Mouse (Mus musculus) midbrain, embryonic 14.5 days (tissue): Measurements from ENCODE around the gene Hmox1. TPM values are rescaled to one million over a fixed set of nuclear protein-coding genes. Genes with fewer than 3 reads are reported as not detected.

Experiments used
- ATAC-seq: fragments of 200-750 bp; cut with Nextera tagmentation; 2 replicates; pipeline ENCODE4 v1.8.0; 2017; ENCODE audit warnings: moderate number of reproducible peaks, moderate library complexity; ENCODE audit not compliant: low FRiP score, low TSS enrichment
- DNase-seq: peaks from one replicate; pipeline ENCODE4 v3.0.0-alpha.2; 2015
- H3K27ac ChIP-seq: fragments of 300-500 bp; sonication (generic); replicated peaks from 2 replicates; pipeline ENCODE4 v1.5.1; 2014; ENCODE audit warnings: mild to moderate bottlenecking, low read depth, low read length, moderate library complexity
- H3K27me3 ChIP-seq: fragments of 300-500 bp; sonication (generic); 2 replicates; pipeline ENCODE4 v1.6.1; 2014; ENCODE audit warnings: low read length, control low read depth, mixed read lengths; ENCODE audit not compliant: control insufficient read depth, insufficient read depth
- H3K36me3 ChIP-seq: fragments of 300-500 bp; sonication (generic); 2 replicates; pipeline ENCODE4 v1.6.1; 2014; ENCODE audit warnings: low read length, control low read depth; ENCODE audit not compliant: control insufficient read depth, insufficient read depth
- H3K4me1 ChIP-seq: fragments of 300-500 bp; sonication (generic); 2 replicates; pipeline ENCODE4 v1.6.1; 2014; ENCODE audit warnings: mild to moderate bottlenecking, antibody characterized with exemption, low read length, control low read depth; ENCODE audit not compliant: control insufficient read depth, insufficient read depth
- H3K4me2 ChIP-seq: fragments of 300-500 bp; sonication (generic); 2 replicates; pipeline ENCODE4 v1.6.1; 2014; ENCODE audit warnings: mild to moderate bottlenecking, low read length, moderate library complexity
- H3K4me3 ChIP-seq: fragments of 300-500 bp; sonication (generic); replicated peaks from 2 replicates; pipeline ENCODE4 v1.5.1; 2014; ENCODE audit warnings: low read depth, low read length
- H3K9ac ChIP-seq: fragments of 300-500 bp; sonication (generic); replicated peaks from 2 replicates; pipeline ENCODE4 v1.6.1; 2014; ENCODE audit warnings: mild to moderate bottlenecking, low read length, moderate library complexity
- H3K9me3 ChIP-seq: fragments of 300-500 bp; sonication (generic); 2 replicates; pipeline ENCODE4 v1.6.1; 2016; ENCODE audit warnings: low read length, control low read depth, mixed read lengths; ENCODE audit not compliant: control insufficient read depth
- WGBS: fragments of 180-500 bp; shearing (Covaris S2); extraction: QIAGEN DNeasy Blood & Tissue Kit; methylation state at CpG from one replicate; pipeline ENCODE4 v1.1.7; 2014; 5-methylcytosine and 5-hydroxymethylcytosine counted together
- polyA plus RNA-seq: library from polyadenylated mRNA; unstranded; fragments of >200 nt; fragmentation: Nextera tagmentation; extraction: Ambion mirVana; gene quantifications from 2 replicates; pipeline ENCODE4 v1.2.1, GENCODE M21; 2014

Hmox1 gene
- polyA plus RNA-seq, 1 experiment from 2014 or later, result 5.8 TPM

DNA sequence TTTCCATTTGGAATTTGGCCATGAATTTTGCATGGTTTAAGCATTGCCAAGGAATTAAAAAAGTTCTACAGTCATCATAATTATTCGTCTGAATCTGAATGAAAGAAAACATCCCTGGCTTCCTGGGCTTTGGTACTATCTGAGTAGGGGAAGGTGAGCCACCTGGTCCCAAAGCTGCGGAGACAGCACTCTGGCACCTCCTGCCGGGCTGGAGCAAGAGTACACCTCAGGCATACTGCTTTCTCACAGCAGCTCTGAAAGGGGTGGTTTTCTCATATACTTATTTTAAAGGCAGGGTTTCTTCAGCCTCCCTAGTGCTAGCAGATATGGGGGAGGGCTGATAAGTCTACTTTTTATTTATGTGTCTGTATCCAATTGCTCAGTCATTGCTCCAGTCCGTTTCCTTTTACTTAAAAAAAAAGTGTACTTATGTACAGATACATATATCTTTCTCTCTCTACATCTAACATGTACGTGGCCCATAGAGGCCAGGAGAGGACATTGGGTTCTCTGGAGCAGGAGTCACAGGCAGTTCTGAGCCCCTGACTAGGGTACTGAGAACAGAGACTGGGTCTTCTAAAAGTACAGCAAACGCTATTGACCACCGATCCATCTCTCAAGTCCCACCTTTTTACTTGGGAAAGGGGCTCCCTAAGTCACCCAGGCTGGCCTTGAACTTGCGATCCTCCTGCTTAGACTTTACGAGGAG is 15.3 kb downstream of the Hmox1 start:
- Histone ChIP-seq H3K4me2 (peak overlapping the region; percentile 88), H3K36me3 (peaks cover 11% of the 10 kb centered on the region), H3K9me3 (no peaks in the 10 kb centered on the region), H3K9ac (peak overlapping the region; percentile 55), H3K4me1 (peaks cover 9% of the 10 kb centered on the region), H3K4me3 (peak overlapping the region; percentile 69), H3K27ac (peak overlapping the region; percentile 83), H3K27me3 (no peaks in the 10 kb centered on the region)
- peak; percentile 78 for ATAC-seq
- under 1% methylated on average over 9 of the region's 9 CpGs for WGBS
- peak; percentile 89 for DNase-seq

DNA sequence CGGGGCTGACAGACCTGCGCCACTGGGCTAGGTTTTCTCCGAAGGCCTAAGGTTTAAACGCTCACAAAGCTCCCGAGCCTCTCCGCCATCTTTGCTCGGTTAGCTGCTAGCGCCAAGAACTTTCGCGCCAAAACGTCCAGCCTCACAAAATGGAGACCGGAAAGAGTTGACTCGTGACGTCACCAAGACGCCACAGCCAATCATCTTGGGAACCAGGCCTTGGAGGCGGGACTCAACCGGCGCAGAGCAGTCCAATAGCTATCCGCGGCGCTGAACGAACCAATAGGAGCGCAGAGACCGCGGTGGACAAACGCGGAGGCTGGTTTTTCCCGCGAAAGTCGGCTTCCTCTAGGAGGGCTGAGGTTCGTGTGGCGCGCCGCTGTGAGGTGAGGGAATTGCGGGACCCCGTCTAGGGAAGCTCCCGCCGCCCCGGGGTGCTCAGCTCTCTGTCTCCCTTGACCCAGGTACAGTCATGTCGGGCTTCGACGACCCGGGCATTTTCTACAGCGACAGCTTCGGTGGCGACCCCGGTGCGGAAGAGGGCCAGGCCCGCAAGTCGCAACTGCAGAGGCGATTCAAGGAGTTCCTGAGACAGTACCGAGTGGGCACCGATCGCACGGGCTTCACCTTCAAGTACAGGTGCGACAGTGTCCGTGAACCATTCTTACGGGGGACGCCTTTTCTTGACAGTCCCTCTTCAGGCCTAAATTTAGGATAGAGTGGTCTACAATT is 16.0 kb downstream of the Hmox1 start, which contains the start of gene Mcm5:
Gene Mcm5, plus strand, starts transcription at position 334 of the 732 bp plus-strand sequence.
- H3K27me3 ChIP-seq, result no peaks in the 10 kb centered on the region
- peaks cover 18% of the 10 kb centered on the region for H3K36me3 ChIP-seq
- peak within 1 kb of the TSS; percentile 55 for H3K9ac ChIP-seq
- ATAC-seq, result peak; percentile 99
- under 1% methylated on average over 59 of the region's 59 CpGs for WGBS
- peak within 1 kb of the TSS; percentile 88 for H3K4me2 ChIP-seq
- DNase-seq, result peak; percentile 100
- H3K9me3 ChIP-seq, result no peaks in the 10 kb centered on the region
- H3K27ac ChIP-seq, result peak within 1 kb of the TSS; percentile 83
- H3K4me1 ChIP-seq, result peaks cover 9% of the 10 kb centered on the region
- peak within 1 kb of the TSS; percentile 69 for H3K4me3 ChIP-seq

- Histone ChIP-seq H3K4me3 (peak overlapping the region; percentile 69), H3K4me1 (peaks cover 9% of the 10 kb centered on the region), H3K9ac (peak overlapping the region; percentile 42; the same call in 1 of the 2 replicates), H3K9me3 (no peaks in the 10 kb centered on the region), H3K27ac (no peak overlapping the region), H3K27me3 (no peaks in the 10 kb centered on the region), H3K4me2 (peak overlapping the region; percentile 88), H3K36me3 (peaks cover 21% of the 10 kb centered on the region)
- ATAC-seq (no peak), DNase-seq (no peak)
- 25% methylated on average over 13 of the region's 13 CpGs for WGBS
These were observed 16.7 kb downstream of the Hmox1 start for GRCm38 (mm10) chr8:75110093-75110492.

DNA sequence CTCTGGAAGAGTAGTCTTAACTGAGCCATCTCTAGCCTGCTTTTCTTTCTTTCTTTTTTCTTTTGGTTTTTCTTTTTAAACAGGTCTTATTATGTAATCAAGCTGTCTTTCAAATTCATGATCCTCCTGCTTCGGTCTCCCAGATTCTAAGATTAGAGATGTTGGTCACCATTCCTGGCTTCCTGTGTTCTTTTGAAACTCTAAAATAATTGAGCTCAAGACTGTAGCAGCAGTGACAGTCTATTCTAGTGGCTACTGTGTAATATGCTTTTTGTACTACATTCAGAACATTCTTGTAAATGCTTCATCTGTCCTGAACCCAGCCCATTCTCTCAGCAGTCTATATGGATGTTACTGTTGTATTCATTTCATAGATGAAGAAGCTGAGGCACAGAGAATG is 25.1 kb downstream of the Hmox1 start:
- no peaks in the 10 kb centered on the region for H3K27me3 ChIP-seq
- H3K27ac ChIP-seq, result no peak overlapping the region
- H3K9ac ChIP-seq, result no peak overlapping the region
- DNase-seq, result no peak
- H3K4me3 ChIP-seq, result no peak overlapping the region
- no peaks in the 10 kb centered on the region for H3K4me1 ChIP-seq
- peaks cover 74% of the 10 kb centered on the region for H3K36me3 ChIP-seq
- H3K4me2 ChIP-seq, result no peak overlapping the region
- WGBS, result 93% methylated on average over 1 of the region's 1 CpGs
- no peak for ATAC-seq
- H3K9me3 ChIP-seq, result no peaks in the 10 kb centered on the region

- no peak overlapping the region for H3K9ac ChIP-seq
- DNase-seq (no peak), ATAC-seq (no peak)
- H3K36me3 ChIP-seq, result peaks cover 72% of the 10 kb centered on the region
- no peak overlapping the region for H3K4me3 ChIP-seq
- H3K27me3 ChIP-seq, result no peaks in the 10 kb centered on the region
- no peak overlapping the region for H3K4me2 ChIP-seq
- H3K27ac ChIP-seq, result no peak overlapping the region
- H3K9me3 ChIP-seq, result no peaks in the 10 kb centered on the region
- H3K4me1 ChIP-seq, result no peaks in the 10 kb centered on the region
- 92% methylated on average over 2 of the region's 2 CpGs for WGBS
These were observed 25.9 kb downstream of the Hmox1 start for GRCm38 (mm10) chr8:75119287-75119686.

DNA sequence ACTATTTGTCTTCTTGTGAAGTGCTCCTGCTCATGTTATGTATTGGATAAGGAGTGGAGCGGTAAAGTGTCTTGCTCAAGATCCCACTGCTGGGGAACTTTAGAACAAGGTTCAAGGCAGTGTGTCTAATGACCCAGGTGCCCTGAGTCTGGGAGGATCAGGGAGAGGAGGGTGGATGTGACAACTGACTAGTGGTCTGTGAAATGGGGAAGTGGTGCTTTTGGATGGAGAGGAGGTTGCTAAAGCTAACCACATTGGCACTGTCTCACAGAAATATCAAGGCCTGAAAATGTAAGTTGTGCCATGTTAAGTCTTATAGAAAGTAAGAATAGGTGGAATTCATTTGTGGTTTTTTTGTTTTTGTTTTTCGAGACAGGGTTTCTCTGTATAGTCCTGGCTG is 26.3 kb downstream of the Hmox1 start:
- Histone ChIP-seq H3K4me2 (no peak overlapping the region), H3K4me1 (no peaks in the 10 kb centered on the region), H3K4me3 (no peak overlapping the region), H3K9ac (no peak overlapping the region), H3K9me3 (no peaks in the 10 kb centered on the region), H3K36me3 (peaks cover 69% of the 10 kb centered on the region), H3K27me3 (no peaks in the 10 kb centered on the region), H3K27ac (no peak overlapping the region)
- ATAC-seq (no peak), DNase-seq (no peak)
- WGBS, result 95% methylated on average over 2 of the region's 2 CpGs

DNA sequence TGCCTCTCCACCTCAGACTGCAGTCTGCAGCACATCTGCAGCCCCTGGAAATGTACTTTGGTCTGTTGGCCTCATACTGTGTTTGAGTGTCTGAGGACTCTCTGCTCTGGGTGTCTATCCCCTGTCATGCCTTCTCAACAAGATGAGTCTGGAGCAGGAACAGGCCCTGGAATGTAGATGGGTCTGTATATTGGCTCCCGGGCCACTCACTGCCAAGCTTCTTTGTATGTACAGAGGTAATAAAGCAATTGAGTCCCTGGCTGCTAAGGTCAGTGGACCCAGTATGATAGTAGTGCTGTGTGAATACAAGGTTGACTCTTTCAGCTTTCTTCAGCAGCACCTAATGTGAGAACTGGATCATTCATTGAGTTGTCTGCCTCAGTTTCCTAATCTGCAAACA is 34.0 kb downstream of the Hmox1 start:
- no peak overlapping the region for H3K4me3 ChIP-seq
- no peaks in the 10 kb centered on the region for H3K4me1 ChIP-seq
- ATAC-seq (no peak), DNase-seq (no peak)
- no peaks in the 10 kb centered on the region for H3K9me3 ChIP-seq
- no peak overlapping the region for H3K9ac ChIP-seq
- H3K27me3 ChIP-seq, result no peaks in the 10 kb centered on the region
- WGBS, result 91% methylated on average over 1 of the region's 1 CpGs
- H3K4me2 ChIP-seq, result no peak overlapping the region
- H3K27ac ChIP-seq, result no peak overlapping the region
- H3K36me3 ChIP-seq, result peaks cover 50% of the 10 kb centered on the region

DNA sequence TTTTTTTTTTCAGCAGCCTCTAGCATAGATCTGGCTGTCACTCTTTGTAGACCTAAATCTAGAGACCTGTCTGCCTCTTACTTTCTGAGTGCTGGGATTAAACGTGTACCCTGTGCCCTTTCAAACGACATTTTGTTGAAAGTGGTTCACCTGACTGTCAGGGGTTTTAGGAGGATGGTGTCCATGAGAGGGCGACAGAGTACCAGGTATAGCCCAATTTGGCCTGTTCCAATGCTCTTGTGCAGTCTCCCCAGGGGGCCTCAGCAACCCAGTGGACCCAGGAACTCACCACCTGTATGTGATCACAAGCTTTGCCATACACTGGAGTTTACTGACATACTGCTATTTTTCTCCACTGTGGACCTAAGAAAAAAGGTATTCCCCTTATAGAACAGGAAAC is 39.1 kb downstream of the Hmox1 start:
- no peak for ATAC-seq

More for the DNA sequence above, 39.1 kb downstream of the Hmox1 start:
- no peak overlapping the region for H3K9ac ChIP-seq
- H3K27me3 ChIP-seq, result no peaks in the 10 kb centered on the region
- H3K36me3 ChIP-seq, result peaks cover 16% of the 10 kb centered on the region
- DNase-seq, result peak; percentile 72
- no peaks in the 10 kb centered on the region for H3K4me1 ChIP-seq
- H3K4me3 ChIP-seq, result no peak overlapping the region
- H3K9me3 ChIP-seq, result no peaks in the 10 kb centered on the region
- H3K4me2 ChIP-seq, result no peak overlapping the region
- no peak overlapping the region for H3K27ac ChIP-seq
- WGBS, result 14% methylated on average over 3 of the region's 3 CpGs
